Mouse (Mus musculus) urinary bladder, postnatal 14 days (tissue): ENCODE results near the gene Fam189a1.

Experiments
- DNase-seq: peaks from one replicate; pipeline ENCODE4 v3.0.0; 2021; ENCODE audit warnings: low spot score

Gene Fam189a1

DNA sequence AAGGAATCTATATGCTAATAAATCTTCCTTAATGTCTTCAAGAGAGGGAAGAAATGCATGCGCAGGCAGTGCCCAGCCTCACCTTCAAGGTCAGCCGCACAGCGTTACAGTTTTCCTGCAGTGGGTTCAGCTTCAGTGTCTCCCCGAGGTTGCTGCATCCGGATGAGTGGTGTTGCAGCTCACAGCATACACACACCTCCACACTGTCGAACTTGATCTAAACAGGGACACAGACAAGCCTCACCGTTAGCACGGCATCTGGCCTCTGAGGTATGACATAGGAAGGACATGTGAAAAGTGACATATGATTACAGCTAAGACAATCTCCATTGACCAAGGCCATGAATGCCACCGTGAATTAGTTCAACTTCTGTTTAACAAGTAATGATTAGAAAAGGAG lies 336.7 kb downstream of the Fam189a1 start:
- DNase-seq, result no peak

DNA sequence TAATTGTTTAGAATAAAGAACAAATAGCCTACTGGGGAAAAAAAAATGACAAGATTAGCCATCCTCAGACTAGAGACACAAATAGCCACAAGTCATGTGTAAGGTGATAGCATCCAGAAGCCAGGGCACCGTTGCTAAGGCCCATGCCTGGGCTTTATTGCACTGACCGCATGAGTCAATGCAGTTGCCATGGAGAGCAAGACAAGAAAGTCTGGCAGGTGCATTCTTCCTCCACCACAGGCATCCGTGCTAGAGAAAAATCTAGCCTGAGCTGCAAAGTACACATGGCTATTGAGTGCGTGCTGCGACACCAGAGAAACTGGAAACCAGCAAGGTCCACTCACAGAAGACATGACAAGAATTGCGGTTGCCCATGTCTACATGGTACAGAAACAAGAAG lies 347.5 kb downstream of the Fam189a1 start:
- DNase-seq, result no peak

- DNase-seq, result no peak
These were observed 351.3 kb downstream of the Fam189a1 start for GRCm38 (mm10) chr7:64805100-64805499.

- no peak for DNase-seq
These were observed 360.8 kb downstream of the Fam189a1 start for GRCm38 (mm10) chr7:64795554-64795953.

GRCm38 (mm10) chr7:64792031-64792430 lies 364.3 kb downstream of the Fam189a1 start:
- DNase-seq, result no peak

GRCm38 (mm10) chr7:64791145-64791544 lies 365.2 kb downstream of the Fam189a1 start:
- DNase-seq, result no peak

DNA sequence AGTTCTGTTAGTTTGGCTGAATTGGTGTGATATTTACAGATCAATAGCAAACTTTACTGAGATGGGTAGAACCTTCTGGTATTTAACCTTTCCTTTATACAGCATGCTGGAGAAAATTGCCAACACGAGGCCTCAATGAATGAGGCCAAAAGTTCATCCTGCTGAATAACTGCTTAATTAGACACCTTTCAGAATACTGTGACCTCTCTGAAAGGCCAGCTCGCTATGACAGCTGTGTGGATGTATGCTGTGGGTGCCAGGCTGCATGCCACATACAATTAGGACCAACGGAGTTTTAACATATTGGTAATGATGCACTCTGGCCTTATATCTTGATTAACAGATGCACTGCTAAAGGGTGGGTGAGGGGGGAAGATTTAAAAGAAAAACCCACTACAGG lies 371.3 kb downstream of the Fam189a1 start:
- DNase-seq, result no peak

- DNase-seq, result no peak
These were observed 376.9 kb downstream of the Fam189a1 start for GRCm38 (mm10) chr7:64779501-64779900.

DNA sequence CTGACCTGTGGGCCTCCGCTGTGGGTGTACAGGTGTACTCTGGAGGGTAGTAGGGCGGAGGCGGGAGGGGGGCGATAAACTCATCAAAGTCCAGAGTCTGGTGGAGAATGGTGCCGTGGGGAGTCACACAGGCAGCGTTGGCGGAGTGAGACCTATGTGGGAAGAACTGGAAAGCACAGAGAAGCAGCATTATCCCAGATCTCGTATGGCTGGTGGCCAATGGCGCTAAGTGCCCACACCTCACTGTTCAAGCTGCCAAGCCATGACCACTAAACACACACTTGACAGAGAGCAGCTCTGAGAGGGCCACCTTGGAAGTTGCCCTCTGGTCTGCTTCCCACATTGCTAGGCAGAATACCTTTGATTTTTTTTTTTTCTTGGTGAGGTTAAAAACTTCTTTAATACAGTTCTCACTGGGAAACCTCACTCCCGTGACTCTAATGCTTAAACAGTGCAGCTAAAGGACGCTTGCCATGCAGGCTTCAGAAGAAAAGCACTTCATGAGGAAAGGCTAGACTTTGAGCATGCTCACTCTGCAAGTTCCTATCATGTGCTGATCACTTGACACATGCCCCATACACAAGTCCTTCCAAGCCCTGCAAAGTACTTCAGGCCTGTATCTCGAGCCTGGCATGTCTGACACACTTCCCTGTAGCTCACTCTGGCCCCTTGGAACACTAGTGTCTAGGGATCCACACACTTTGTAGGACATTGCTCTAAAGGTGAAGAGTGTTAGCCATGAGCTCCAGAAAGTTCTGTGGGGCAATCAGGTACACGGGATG lies 379.5 kb downstream of the Fam189a1 start:
- DNase-seq, result no peak

DNA sequence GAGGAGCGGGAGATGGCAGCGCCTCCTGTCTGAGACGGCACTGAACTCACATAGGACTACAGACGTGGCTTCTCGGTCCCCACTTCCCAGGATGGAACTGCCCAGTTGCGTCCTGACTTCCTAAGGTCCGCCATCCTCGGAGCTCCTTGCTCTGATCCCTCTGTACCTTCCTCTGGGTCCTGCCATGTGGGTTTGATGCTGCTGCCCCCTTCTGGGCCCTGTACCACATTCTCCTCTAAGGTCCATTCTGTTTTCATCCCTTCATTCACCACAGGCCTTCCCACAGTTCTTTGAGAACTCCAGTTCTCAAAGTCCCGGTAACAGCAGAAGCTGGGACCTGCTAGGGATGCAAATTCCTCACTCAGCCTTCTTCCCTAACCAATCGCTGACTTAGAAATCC lies 382.9 kb downstream of the Fam189a1 start:
- no peak for DNase-seq

DNA sequence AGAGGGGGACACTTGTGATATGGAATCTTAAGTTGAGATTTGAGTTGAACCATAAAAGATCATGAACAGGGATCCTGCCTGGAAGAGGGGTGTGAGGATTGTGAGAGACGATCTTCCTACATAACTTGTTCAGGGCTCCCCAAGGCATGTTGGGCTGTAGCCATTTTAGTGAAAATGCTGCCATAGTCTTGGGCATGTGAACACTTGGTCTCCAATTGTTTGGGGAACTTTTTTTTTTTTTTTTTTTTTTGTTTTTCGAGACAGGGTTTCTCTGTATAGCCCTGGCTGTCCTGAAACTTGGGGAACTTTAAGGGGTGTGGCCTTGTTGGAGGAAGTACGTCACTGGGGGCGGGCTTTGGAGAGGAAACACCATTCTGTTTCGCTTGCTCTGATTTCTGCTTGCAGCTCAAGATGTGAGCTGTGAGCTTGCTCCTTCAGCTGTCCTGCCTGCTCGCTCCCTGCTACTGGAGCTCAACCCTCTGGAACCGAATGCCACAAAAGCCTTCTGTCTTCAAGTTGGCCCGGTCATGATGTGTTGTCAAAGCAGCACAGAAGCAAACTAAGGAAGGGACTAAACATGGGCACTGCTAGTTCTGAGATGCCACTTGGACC lies 385.5 kb downstream of the Fam189a1 start:
- DNase-seq, result no peak

GRCm38 (mm10) chr7:64769768-64770167 lies 386.6 kb downstream of the Fam189a1 start:
- no peak for DNase-seq

- no peak for DNase-seq
These were observed 390.8 kb downstream of the Fam189a1 start for GRCm38 (mm10) chr7:64765595-64765994.

- DNase-seq, result no peak
These were observed 401.2 kb downstream of the Fam189a1 start for GRCm38 (mm10) chr7:64755141-64755540.

- no peak for DNase-seq
These were observed 402.2 kb downstream of the Fam189a1 start for GRCm38 (mm10) chr7:64754161-64754560.

DNA sequence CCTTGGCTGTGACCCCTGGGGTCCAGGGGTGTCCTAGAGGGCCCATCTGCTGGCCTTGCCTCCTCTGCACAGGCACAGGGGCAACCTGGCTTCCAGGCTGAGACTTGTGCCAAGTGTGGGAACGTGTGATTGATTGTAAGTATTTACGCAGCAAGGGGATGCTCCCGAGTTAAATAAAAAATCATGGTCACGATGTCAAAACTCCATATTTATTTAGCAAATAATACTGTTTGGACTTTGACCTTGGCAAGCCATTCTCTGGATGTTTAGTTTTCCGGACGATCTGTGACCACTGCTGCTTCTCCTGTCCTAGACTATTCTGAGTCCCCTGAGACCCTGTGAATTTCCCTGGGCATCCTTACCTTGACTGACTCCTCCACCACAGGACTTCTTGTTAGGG lies 402.7 kb downstream of the Fam189a1 start:
- no peak for DNase-seq

GRCm38 (mm10) chr7:64752133-64752532 lies 404.2 kb downstream of the Fam189a1 start:
- no peak for DNase-seq

GRCm38 (mm10) chr7:64751465-64751864 lies 404.9 kb downstream of the Fam189a1 start:
- DNase-seq, result peak; percentile 36

DNA sequence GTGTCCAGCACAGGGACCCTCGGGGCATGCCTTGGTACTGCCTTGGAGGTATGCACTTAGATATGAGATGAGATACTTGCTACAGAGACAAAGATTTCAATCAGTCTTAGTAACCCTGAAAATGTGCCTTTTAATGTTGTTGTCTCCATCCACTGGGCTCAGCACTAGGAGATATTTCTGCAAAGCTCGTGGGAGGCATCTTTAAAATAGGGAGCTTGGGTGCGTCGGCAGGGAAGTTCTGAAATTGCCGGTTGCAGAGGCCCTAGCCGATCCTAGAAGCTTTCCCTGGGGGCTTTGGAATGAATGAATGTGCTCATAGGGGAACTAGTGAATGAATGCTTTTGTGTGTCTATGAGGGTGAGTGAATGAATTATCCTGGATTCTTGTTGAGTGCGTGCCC lies 412.8 kb downstream of the Fam189a1 start:
- no peak for DNase-seq

- DNase-seq, result peak; percentile 66
These were observed 414.8 kb downstream of the Fam189a1 start for GRCm38 (mm10) chr7:64741333-64742307.

DNA sequence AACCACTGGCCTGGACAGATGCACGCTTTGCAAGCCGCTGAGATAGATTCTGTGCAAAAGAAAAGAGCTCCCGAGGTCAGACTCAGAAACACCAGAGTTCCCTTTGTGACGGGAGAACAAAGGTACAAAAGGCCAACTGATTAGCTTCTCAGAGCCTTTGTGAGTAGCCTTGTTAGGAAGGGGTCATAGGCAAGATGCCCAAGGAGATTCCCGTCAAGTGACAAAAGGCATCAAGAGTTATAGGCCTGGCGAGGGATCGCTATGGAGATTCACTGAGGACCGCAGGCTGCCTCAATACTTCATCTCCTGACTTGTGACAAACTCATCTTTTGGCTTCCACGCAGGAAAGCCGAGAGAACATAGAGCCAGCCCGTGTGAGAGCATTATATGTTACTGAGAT lies 417.2 kb downstream of the Fam189a1 start:
- DNase-seq, result no peak

- peak; percentile 32 for DNase-seq
These were observed 426.6 kb downstream of the Fam189a1 start for GRCm38 (mm10) chr7:64729785-64730184.

- no peak for DNase-seq
These were observed 427.6 kb downstream of the Fam189a1 start for GRCm38 (mm10) chr7:64728816-64729215.
